Mouse (Mus musculus): ENCODE data around the gene Dus1l. TPM values are rescaled to one million over a fixed set of nuclear protein-coding genes. Genes with fewer than 3 reads are reported as not detected.

The Dus1l gene
- polyA plus RNA-seq, 1 experiment from 2014 or later = 48.6 TPM

Other genes starting within 250 kb of the Dus1l start
- gene Mcrip1, start 246.7 kb downstream of the Dus1l start, polyA plus RNA-seq (2015; fragmentation: Nextera tagmentation; extraction: Ambion mirVana) = 243 and 246 TPM in 2 replicates
- not detected in 2 replicates for gene Ppp1r27, start 245.3 kb downstream of the Dus1l start, polyA plus RNA-seq (2015; fragmentation: Nextera tagmentation; extraction: Ambion mirVana)
- gene P4hb, start 223.2 kb downstream of the Dus1l start, polyA plus RNA-seq (2015; fragmentation: Nextera tagmentation; extraction: Ambion mirVana) = 263 and 274 TPM in 2 replicates
- gene Arhgdia, start 214.8 kb downstream of the Dus1l start, polyA plus RNA-seq (2015; fragmentation: Nextera tagmentation; extraction: Ambion mirVana) = 492 and 533 TPM in 2 replicates
- 247 and 251 TPM in 2 replicates for gene Alyref, start 198.0 kb downstream of the Dus1l start, polyA plus RNA-seq (2015; fragmentation: Nextera tagmentation; extraction: Ambion mirVana)
- gene Anapc11, start 198.0 kb downstream of the Dus1l start, polyA plus RNA-seq (2015; fragmentation: Nextera tagmentation; extraction: Ambion mirVana) = 200 and 215 TPM in 2 replicates
- 0.71 and 1.1 TPM in 2 replicates for gene Npb, start 187.9 kb downstream of the Dus1l start, polyA plus RNA-seq (2015; fragmentation: Nextera tagmentation; extraction: Ambion mirVana)
- 213 and 226 TPM in 2 replicates for gene Pcyt2, start 178.5 kb downstream of the Dus1l start, polyA plus RNA-seq (2015; fragmentation: Nextera tagmentation; extraction: Ambion mirVana)
- 43.4 and 45.6 TPM in 2 replicates for gene Sirt7, start 171.2 kb downstream of the Dus1l start, polyA plus RNA-seq (2015; fragmentation: Nextera tagmentation; extraction: Ambion mirVana)
- 42.5 and 42.7 TPM in 2 replicates for gene Mafg, start 162.8 kb downstream of the Dus1l start, polyA plus RNA-seq (2015; fragmentation: Nextera tagmentation; extraction: Ambion mirVana)
- 19.0 and 21.3 TPM in 2 replicates for gene Pycr1, start 152.6 kb downstream of the Dus1l start, polyA plus RNA-seq (2015; fragmentation: Nextera tagmentation; extraction: Ambion mirVana)
- gene Myadml2, start 148.2 kb downstream of the Dus1l start, polyA plus RNA-seq (2015; fragmentation: Nextera tagmentation; extraction: Ambion mirVana) = 0.67 and 1.0 TPM in 2 replicates
- 2.2 and 2.3 TPM in 2 replicates for gene Notum, start 135.2 kb downstream of the Dus1l start, polyA plus RNA-seq (2015; fragmentation: Nextera tagmentation; extraction: Ambion mirVana)
- gene Aspscr1, start 123.4 kb downstream of the Dus1l start, polyA plus RNA-seq (2015; fragmentation: Nextera tagmentation; extraction: Ambion mirVana) = 140 and 154 TPM in 2 replicates
- gene Cenpx, start 82.7 kb downstream of the Dus1l start, polyA plus RNA-seq (2015; fragmentation: Nextera tagmentation; extraction: Ambion mirVana) = 107 and 109 TPM in 2 replicates
- 74.9 and 81.2 TPM in 2 replicates for gene Lrrc45, start 82.5 kb downstream of the Dus1l start, polyA plus RNA-seq (2015; fragmentation: Nextera tagmentation; extraction: Ambion mirVana)
- 540 and 587 TPM in 2 replicates for gene Rac3, start 74.9 kb downstream of the Dus1l start, polyA plus RNA-seq (2015; fragmentation: Nextera tagmentation; extraction: Ambion mirVana)
- 8.8 and 10.4 TPM in 2 replicates for gene Dcxr, start 69.1 kb downstream of the Dus1l start, polyA plus RNA-seq (2015; fragmentation: Nextera tagmentation; extraction: Ambion mirVana)
- 0.97 and 2.1 TPM in 2 replicates for gene Cbr2, start 64.3 kb downstream of the Dus1l start, polyA plus RNA-seq (2015; fragmentation: Nextera tagmentation; extraction: Ambion mirVana)
- 2.1 and 2.9 TPM in 2 replicates for gene Hmga1b, start 33.6 kb downstream of the Dus1l start, polyA plus RNA-seq (2015; fragmentation: Nextera tagmentation; extraction: Ambion mirVana)
- 119 and 141 TPM in 2 replicates for gene Rfng, start 12.2 kb downstream of the Dus1l start, polyA plus RNA-seq (2015; fragmentation: Nextera tagmentation; extraction: Ambion mirVana)
- gene Gps1, start 12.1 kb downstream of the Dus1l start, polyA plus RNA-seq (2015; fragmentation: Nextera tagmentation; extraction: Ambion mirVana) = 275 and 300 TPM in 2 replicates
- gene Fasn, start 28.1 kb upstream of the Dus1l start, polyA plus RNA-seq (2015; fragmentation: Nextera tagmentation; extraction: Ambion mirVana) = 90.0 and 94.7 TPM in 2 replicates
- gene Ccdc57, start 136.5 kb upstream of the Dus1l start, polyA plus RNA-seq (2015; fragmentation: Nextera tagmentation; extraction: Ambion mirVana) = 5.7 and 6.1 TPM in 2 replicates
- 10.4 and 10.9 TPM in 2 replicates for gene Slc16a3, start 152.1 kb upstream of the Dus1l start, polyA plus RNA-seq (2015; fragmentation: Nextera tagmentation; extraction: Ambion mirVana)
- gene Csnk1d, start 194.9 kb upstream of the Dus1l start, polyA plus RNA-seq (2015; fragmentation: Nextera tagmentation; extraction: Ambion mirVana) = 147 and 149 TPM in 2 replicates
- gene Cd7, start 243.0 kb upstream of the Dus1l start, polyA plus RNA-seq (2015; fragmentation: Nextera tagmentation; extraction: Ambion mirVana) = not detected in 2 replicates